Mouse (Mus musculus) neural tube, embryonic 13.5 days (tissue): ENCODE results near the gene Fam206a. TPM values are rescaled to one million over a fixed set of nuclear protein-coding genes. Genes with fewer than 3 reads are reported as not detected.

ENCODE experiments used
- ATAC-seq: fragments of 200-750 bp; cut with Nextera tagmentation; 2 replicates; pipeline ENCODE4 v1.8.0; 2017; ENCODE audit warnings: low read depth, mild to moderate bottlenecking, moderate TSS enrichment, moderate library complexity
- H3K27ac ChIP-seq: fragments of 300-500 bp; sonication (generic); replicated peaks from 2 replicates; pipeline ENCODE4 v1.5.1; 2015; ENCODE audit warnings: moderate library complexity, mild to moderate bottlenecking, inconsistent platforms
- H3K27me3 ChIP-seq: fragments of 300-500 bp; sonication (generic); 2 replicates; pipeline ENCODE4 v1.6.1; 2015; ENCODE audit warnings: mild to moderate bottlenecking, inconsistent platforms
- H3K36me3 ChIP-seq: fragments of 300-500 bp; sonication (generic); 2 replicates; pipeline ENCODE4 v1.6.1; 2015; ENCODE audit warnings: mild to moderate bottlenecking, inconsistent platforms
- H3K4me1 ChIP-seq: fragments of 300-500 bp; sonication (generic); replicated peaks from 2 replicates; pipeline ENCODE4 v1.6.1; 2015; ENCODE audit warnings: inconsistent platforms
- H3K4me2 ChIP-seq: fragments of 300-500 bp; sonication (generic); 2 replicates; pipeline ENCODE4 v1.6.1; 2015; ENCODE audit warnings: inconsistent platforms, mild to moderate bottlenecking, moderate library complexity
- H3K4me3 ChIP-seq: fragments of 300-500 bp; sonication (generic); 2 replicates; pipeline ENCODE4 v1.5.1; 2015; ENCODE audit warnings: mild to moderate bottlenecking, inconsistent platforms
- H3K9ac ChIP-seq: fragments of 300-500 bp; sonication (generic); 2 replicates; pipeline ENCODE4 v1.6.1; 2015; ENCODE audit warnings: moderate library complexity, mild to moderate bottlenecking, inconsistent platforms
- H3K9me3 ChIP-seq: fragments of 300-500 bp; sonication (generic); 2 replicates; pipeline ENCODE4 v1.6.1; 2016; ENCODE audit warnings: inconsistent platforms
- WGBS: fragments of 180-500 bp; shearing (Covaris S2); methylation state at CpG from one replicate; pipeline ENCODE4 v1.1.7; 2015; 5-methylcytosine and 5-hydroxymethylcytosine counted together
- polyA plus RNA-seq: library from polyadenylated mRNA; unstranded; fragments of >200 nt; fragmentation: Nextera tagmentation; extraction: Ambion mirVana; gene quantifications from 2 replicates; pipeline ENCODE4 v1.2.1, GENCODE M21; 2015

Gene Fam206a
- polyA plus RNA-seq: 14.7 and 18.8 TPM in 2 replicates

DNA sequence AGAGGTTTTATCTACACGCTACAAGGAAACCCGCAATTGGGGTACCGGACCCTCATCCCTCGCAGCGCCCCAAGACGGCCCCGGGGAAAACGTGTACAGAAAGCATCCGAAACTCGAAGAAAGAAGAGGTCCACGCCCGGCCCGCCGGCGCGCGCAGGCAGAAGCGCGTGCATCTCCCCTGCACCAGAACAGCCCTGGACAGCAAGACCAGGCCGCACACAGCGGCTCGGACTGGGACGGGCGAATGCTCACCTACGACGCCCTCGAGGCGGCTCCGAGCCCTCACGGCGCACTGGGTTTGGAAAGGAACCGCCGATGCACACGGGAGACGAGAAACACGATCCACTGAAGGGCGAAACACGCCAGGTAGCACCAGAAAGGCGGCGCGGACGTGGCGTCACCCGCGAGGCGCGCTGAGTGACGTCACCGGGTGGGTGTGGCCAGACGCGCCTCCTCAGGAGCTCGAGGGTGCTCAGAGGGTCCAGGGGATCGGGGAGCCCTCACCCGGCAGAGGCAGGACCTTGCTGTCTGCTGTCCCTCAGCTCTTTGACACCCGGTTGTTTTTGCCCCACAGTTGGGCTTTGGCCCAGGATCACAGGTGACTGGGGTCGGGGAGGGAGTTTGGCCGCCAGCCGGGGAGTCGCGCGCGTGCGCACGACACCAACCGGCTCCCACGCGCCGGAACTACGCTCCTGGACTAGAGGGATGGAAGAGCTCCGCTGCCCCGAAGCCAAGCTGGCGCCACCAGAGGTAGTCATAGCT, at the start of gene Fam206a, which contains the start of gene Elp1:
TSS of gene Fam206a (plus strand) at position 439 of the 762 bp plus-strand sequence.
TSS of gene Elp1 (minus strand) at position 425 of the 762 bp plus-strand sequence.
- WGBS: under 1% methylated on average over 72 of the region's 72 CpGs
- peak within 1 kb of the TSS; percentile 88 for H3K9ac ChIP-seq
- H3K27me3 ChIP-seq: no peaks in the 10 kb centered on the region
- H3K9me3 ChIP-seq: no peaks in the 10 kb centered on the region
- peak within 1 kb of the TSS; percentile 87 for H3K27ac ChIP-seq
- H3K4me3 ChIP-seq: peak within 1 kb of the TSS; percentile 94
- H3K4me2 ChIP-seq: peak within 1 kb of the TSS; percentile 86
- peak; percentile 98 for ATAC-seq
- peaks cover 36% of the 10 kb centered on the region for H3K4me1 ChIP-seq
- H3K36me3 ChIP-seq: peaks cover 45% of the 10 kb centered on the region

DNA sequence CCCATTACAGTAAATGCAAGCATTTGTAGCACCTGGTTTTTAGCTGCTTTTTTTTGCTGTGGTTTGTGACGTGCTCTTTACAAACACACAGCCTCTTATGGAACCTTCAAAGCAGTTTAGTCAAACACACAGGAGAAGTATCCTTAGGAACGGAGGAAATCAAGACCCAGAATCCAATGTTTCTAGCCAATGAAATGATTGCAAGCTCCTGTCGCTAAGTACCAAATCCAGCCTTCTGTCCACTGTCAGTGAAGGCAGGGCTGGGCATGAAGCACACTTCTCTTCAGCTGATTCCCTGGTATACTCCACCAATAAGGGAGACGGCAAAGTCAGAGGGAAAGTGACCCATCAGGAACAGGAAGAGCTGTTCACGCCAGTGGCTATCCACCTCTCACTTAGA, 46.1 kb upstream of the Fam206a start:
- Histone ChIP-seq H3K9me3 (no peaks in the 10 kb centered on the region), H3K27me3 (no peaks in the 10 kb centered on the region), H3K36me3 (peaks cover 93% of the 10 kb centered on the region), H3K27ac (no peak overlapping the region), H3K9ac (no peak overlapping the region), H3K4me2 (no peak overlapping the region), H3K4me1 (no peaks in the 10 kb centered on the region), H3K4me3 (no peak overlapping the region)
- 91% methylated on average over 5 of the region's 5 CpGs for WGBS
- ATAC-seq: no peak

DNA sequence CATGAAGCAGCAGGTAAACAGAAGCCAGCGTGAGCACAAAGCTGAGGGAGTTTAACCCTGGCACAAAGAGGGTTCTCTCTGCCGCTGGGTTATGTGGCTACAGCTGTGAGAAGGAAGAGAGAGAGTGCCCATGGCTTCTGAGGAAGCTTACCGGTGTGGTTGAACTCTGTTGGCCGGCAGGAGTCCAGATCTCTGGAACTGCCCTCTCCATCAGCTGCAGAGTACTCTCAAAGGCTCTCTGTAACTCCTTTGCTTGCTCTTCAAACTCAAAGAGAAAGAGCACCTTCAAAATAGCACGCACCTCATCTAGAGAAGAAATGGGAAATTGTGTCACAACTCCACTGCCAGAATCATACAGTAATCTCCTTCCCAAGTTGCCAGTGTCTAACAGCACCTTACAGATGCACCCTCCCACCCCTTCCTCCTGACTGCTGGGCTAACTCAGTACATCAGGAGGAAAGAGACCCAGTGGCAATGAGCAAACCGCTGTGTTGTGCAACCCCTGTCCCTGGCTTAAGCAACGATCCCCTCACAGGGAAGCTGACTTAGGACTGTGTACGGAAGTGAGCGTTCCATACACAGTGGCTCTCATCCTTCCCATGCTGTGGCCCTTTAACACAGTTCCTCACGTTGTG, 45.1 kb upstream of the Fam206a start:
- Histone ChIP-seq H3K9me3 (no peaks in the 10 kb centered on the region), H3K4me1 (no peaks in the 10 kb centered on the region), H3K27ac (no peak overlapping the region), H3K4me2 (no peak overlapping the region), H3K36me3 (peaks cover 93% of the 10 kb centered on the region), H3K9ac (no peak overlapping the region), H3K27me3 (no peaks in the 10 kb centered on the region), H3K4me3 (no peak overlapping the region)
- no peak for ATAC-seq
- 94% methylated on average over 10 of the region's 10 CpGs for WGBS

DNA sequence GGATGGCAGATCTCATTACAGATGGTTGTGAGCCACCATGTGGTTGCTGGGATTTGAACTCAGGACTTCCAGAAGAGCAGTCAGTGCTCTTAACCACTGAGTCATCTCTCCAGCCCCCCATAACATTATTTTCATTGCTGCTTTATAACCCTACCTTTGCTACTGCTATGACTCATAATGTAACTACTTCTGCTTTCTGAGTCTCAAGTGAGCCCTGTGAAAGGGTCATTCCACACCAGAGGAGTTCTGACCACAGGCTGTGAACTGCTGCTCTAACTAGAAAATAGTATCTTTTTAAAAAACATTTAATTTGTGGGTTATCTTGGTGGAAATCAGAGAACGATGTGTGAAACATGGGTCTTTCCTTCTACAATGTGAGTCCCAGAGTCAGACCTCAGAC, 44.5 kb upstream of the Fam206a start:
- H3K27me3 ChIP-seq: no peaks in the 10 kb centered on the region
- peaks cover 98% of the 10 kb centered on the region for H3K36me3 ChIP-seq
- H3K4me1 ChIP-seq: no peaks in the 10 kb centered on the region
- 97% methylated on average over 1 of the region's 1 CpGs for WGBS
- no peak overlapping the region for H3K27ac ChIP-seq
- H3K4me2 ChIP-seq: no peak overlapping the region
- H3K9me3 ChIP-seq: no peaks in the 10 kb centered on the region
- no peak for ATAC-seq
- no peak overlapping the region for H3K4me3 ChIP-seq
- H3K9ac ChIP-seq: no peak overlapping the region

DNA sequence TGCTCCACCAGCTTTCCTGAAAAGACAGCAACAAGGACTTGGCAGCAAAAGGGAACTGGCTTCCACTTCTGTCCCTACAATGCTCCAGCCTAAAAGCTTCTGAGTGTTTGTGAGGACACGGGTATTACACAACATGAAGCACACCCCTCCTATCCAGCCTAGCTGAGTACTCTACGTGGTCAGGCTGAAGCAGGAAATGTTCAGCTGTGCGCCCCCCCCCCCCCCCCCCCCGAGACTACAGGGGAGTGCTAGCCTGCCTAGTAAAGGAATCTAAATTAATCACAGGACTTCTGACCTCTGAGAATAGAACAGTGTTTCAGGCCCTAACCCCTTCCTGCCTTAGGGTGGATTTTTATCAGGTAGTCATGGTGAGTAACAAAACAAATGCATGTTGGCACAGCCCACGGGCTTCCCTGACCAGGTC, 34.3 kb upstream of the Fam206a start:
- H3K9ac ChIP-seq: no peak overlapping the region
- H3K36me3 ChIP-seq: peaks cover 91% of the 10 kb centered on the region
- no peak overlapping the region for H3K27ac ChIP-seq
- H3K27me3 ChIP-seq: no peaks in the 10 kb centered on the region
- ATAC-seq: no peak
- 69% methylated on average over 5 of the region's 5 CpGs for WGBS
- no peaks in the 10 kb centered on the region for H3K9me3 ChIP-seq
- H3K4me2 ChIP-seq: no peak overlapping the region
- H3K4me3 ChIP-seq: no peak overlapping the region
- no peaks in the 10 kb centered on the region for H3K4me1 ChIP-seq

DNA sequence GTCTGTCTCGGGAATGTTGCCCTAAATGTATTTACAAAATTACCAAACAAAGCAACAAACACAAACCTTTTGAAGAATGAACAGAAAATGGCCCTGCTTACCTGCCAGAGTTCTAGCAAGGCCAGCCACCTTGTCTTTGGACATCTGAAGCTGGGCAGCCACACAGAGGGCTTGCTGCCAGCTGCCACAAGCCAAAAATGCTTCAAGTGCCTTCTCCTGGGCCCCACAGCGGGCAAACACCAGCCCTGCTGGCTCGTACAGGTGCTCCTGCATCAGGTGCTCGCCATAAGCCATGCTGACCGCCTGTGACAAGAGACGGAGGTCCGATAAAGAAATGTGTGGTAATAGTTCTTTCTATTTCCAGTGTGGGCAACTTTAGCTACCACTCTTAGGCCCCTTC, 33.2 kb upstream of the Fam206a start:
- no peak overlapping the region for H3K27ac ChIP-seq
- H3K36me3 ChIP-seq: peaks cover 96% of the 10 kb centered on the region
- H3K4me2 ChIP-seq: no peak overlapping the region
- WGBS: 94% methylated on average over 7 of the region's 7 CpGs
- no peaks in the 10 kb centered on the region for H3K9me3 ChIP-seq
- no peaks in the 10 kb centered on the region for H3K27me3 ChIP-seq
- H3K9ac ChIP-seq: no peak overlapping the region
- no peak overlapping the region for H3K4me3 ChIP-seq
- H3K4me1 ChIP-seq: no peaks in the 10 kb centered on the region
- no peak for ATAC-seq

DNA sequence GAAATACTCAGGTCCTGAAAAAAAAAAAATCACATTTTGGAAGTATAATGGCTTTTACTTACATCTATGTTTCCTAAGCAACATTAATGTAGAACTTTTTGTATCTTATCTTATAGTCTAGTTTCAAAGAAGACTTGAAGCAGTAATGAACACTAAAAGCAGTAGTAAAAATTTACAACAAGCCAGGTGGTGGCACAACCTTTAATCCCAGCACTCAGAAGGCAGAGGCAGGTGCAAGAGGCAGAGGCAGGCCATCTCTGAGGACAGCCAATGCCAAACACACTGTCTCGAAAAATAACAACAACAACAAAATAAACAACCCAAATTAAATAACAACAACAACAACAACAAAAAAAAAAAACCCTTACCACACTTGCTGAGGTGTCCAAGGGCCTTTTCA, 31.1 kb upstream of the Fam206a start:
- no peaks in the 10 kb centered on the region for H3K9me3 ChIP-seq

DNA sequence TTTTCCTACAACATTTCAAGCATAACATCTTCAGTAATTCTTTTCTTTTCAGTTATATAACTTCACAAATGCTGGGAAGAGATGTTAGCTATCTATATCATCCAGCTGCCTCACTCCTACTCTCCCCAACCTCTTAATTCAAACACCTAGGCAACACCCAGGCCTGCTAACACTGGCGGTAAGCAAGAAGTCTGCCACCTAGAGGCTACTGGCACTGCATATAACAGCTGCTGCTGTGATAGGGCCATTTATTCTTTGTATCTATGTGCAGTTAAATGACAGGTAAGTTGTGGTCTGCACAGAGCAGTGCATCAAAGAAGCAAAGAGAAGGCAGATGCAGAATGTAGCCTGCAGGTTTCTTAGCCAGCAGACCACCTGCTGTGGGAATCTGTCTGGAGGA, 10.8 kb upstream of the Fam206a start:
- WGBS: 57% methylated on average over 1 of the region's 1 CpGs
- Histone ChIP-seq H3K9me3 (no peaks in the 10 kb centered on the region), H3K4me1 (no peaks in the 10 kb centered on the region), H3K9ac (no peak overlapping the region), H3K4me3 (no peak overlapping the region), H3K27me3 (no peaks in the 10 kb centered on the region), H3K4me2 (no peak overlapping the region), H3K27ac (no peak overlapping the region), H3K36me3 (peaks cover 93% of the 10 kb centered on the region)
- ATAC-seq: no peak

More for the DNA sequence above, 31.1 kb upstream of the Fam206a start:
- no peak overlapping the region for H3K4me3 ChIP-seq
- no peak overlapping the region for H3K9ac ChIP-seq
- H3K27ac ChIP-seq: no peak overlapping the region
- H3K36me3 ChIP-seq: peaks cover 94% of the 10 kb centered on the region
- no peaks in the 10 kb centered on the region for H3K27me3 ChIP-seq
- ATAC-seq: no peak
- no peak overlapping the region for H3K4me2 ChIP-seq
- H3K4me1 ChIP-seq: no peaks in the 10 kb centered on the region
- 73% methylated on average over 1 of the region's 1 CpGs for WGBS

DNA sequence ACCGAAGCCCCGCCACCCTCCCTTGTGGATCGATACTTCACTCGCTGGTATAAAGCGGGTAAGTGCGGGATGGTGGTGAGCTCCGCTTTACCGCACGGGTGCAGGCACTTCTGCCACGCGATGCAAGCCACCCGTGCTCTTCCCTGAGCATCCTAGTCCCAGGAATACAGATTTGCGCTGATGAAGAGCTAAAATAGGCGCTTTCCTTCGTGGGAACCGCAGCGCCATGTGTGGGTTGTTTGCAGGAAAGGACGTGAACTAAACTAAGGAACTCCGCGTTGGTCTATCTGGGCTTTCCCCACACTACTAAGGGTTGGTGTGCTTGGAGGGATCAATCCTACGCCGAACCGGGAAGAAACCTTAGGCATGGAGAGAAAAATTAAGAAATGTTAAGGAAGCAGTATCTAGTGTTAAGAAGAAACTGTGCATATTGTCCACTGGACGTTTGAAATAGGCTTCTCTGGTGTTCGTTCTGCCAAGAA, 565 bp downstream of the Fam206a start:
- H3K4me2 ChIP-seq: peak overlapping the region; percentile 86
- peak overlapping the region; percentile 87 for H3K27ac ChIP-seq
- peaks cover 36% of the 10 kb centered on the region for H3K4me1 ChIP-seq
- H3K9ac ChIP-seq: peak overlapping the region; percentile 88
- H3K27me3 ChIP-seq: no peaks in the 10 kb centered on the region
- peak overlapping the region; percentile 94 for H3K4me3 ChIP-seq
- peaks cover 45% of the 10 kb centered on the region for H3K36me3 ChIP-seq
- H3K9me3 ChIP-seq: no peaks in the 10 kb centered on the region
- 0 out of 2 replicates have a peak, but pooled peaks have one; percentile 30 for ATAC-seq
- WGBS: 2% methylated on average over 25 of the region's 25 CpGs

DNA sequence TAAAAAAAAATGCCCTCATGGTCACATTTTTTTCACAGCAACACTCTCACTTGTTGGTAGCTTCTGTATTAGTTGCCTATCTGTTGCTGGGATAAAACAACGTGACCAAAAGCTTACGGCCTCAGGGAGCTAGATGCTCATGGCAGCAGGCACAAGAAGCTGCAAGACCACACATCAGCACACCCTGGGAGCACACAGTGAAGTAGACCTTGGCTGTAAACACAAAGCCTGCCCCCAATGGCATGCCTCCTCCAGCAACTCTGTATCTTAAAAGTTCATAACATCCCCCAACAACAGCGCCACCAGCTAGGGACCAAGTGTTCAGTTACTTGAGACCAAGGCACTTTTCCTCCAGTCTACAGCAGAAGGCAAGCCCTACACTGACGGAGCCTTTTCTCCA, 6.9 kb downstream of the Fam206a start:
- Histone ChIP-seq H3K9me3 (no peaks in the 10 kb centered on the region), H3K36me3 (peaks cover 70% of the 10 kb centered on the region), H3K4me3 (no peak overlapping the region), H3K27me3 (no peaks in the 10 kb centered on the region), H3K4me1 (peaks cover 9% of the 10 kb centered on the region), H3K27ac (no peak overlapping the region), H3K9ac (no peak overlapping the region), H3K4me2 (no peak overlapping the region)
- WGBS: 76% methylated on average over 4 of the region's 4 CpGs
- no peak for ATAC-seq

DNA sequence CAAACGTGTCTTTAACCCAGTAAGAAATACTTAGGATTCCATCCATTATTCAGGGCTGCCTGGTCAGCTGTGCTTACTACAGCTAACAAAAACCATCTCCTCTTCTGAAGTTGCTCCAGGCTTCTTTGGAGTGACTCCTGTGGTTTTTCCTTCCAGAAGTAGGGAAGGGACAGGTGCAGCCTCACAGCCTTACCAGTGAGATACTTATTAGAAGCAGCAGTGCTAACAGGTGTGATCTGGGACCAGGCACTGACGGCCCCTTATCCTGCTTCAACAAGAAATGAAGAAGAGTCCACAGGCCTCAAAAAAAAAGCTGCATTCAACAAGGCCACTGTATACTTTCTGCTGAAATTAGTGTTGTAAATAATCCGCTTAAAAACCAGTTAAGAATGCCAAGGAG, 9.5 kb downstream of the Fam206a start:
- peaks cover 77% of the 10 kb centered on the region for H3K36me3 ChIP-seq
- H3K4me3 ChIP-seq: no peak overlapping the region
- no peak overlapping the region for H3K9ac ChIP-seq
- no peak overlapping the region for H3K4me2 ChIP-seq
- ATAC-seq: no peak
- no peaks in the 10 kb centered on the region for H3K4me1 ChIP-seq
- H3K27me3 ChIP-seq: no peaks in the 10 kb centered on the region
- H3K9me3 ChIP-seq: no peaks in the 10 kb centered on the region
- H3K27ac ChIP-seq: no peak overlapping the region
- 72% methylated on average over 3 of the region's 3 CpGs for WGBS

DNA sequence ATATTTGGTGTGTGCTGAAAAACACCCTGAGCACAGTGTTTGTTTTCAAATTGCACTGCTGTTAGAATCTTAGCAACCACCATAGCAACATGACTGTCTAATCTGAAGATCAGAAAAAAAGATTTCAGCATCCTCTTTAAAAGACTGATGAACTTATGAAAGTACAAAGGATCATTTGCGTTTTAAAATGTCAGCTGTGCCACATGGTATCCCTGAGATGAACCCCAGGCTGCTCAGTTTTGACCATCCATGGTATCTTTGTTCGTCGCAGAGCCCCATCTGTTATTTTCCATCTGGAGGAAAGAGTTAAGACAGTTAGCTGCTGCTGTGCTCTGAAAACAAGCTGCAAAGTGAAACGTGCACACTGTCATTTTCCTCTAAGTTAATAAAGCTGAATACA, 10.0 kb downstream of the Fam206a start:
- no peak for ATAC-seq
- 84% methylated on average over 4 of the region's 4 CpGs for WGBS

More for the DNA sequence above, 10.0 kb downstream of the Fam206a start:
- Histone ChIP-seq H3K4me1 (no peaks in the 10 kb centered on the region), H3K4me3 (no peak overlapping the region), H3K9ac (no peak overlapping the region), H3K27me3 (no peaks in the 10 kb centered on the region), H3K4me2 (no peak overlapping the region), H3K36me3 (peaks cover 75% of the 10 kb centered on the region), H3K27ac (no peak overlapping the region), H3K9me3 (no peaks in the 10 kb centered on the region)
